ENCODE assay signal across 27 mouse cellular contexts in the genomic region with DNA sequence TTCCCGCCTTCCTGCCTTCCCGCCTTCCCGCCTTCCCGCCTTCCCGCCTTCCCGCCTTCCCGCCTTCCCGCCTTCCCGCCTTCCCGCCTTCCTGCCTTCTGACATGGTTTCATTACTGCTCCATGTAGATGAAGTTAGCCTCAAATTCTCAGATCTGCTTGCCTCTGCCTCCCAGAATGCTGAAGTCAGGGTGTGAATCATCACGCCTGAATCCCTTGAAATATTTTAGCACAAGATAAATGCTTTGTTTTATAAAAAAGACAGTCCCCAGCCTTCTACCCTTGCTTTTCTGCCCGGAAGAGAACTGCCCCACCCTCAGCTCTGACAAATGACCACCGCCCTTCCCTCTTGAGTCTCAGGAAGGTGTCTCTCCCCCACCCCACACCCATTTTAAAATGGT.
"Had no signal": no experiment of that assay in that cellular context is flagged by ENCODE, and none has a peak within 500 bp of the region (broad histone marks: within the 10 kb centered on the region; RNA-seq: fewer than 3 reads in every experiment).

No protein-coding gene starts in this region.

- H3K9ac ChIP-seq: heart, embryonic 12.5 days; hindbrain, embryonic 12.5 days; hindbrain, embryonic 14.5 days; intestine, embryonic 15.5 days; limb, embryonic 13.5 days; limb, embryonic 15.5 days; liver, embryonic 12.5 days; liver, embryonic 14.5 days had no signal

- DNase-seq: gastrocnemius, adult 2 months; gastrocnemius, postnatal 10 days; gastrocnemius, postnatal 25 days; heart, adult 18-20 months; heart, postnatal 10 days; heart, postnatal 4 days; kidney, adult 2 months; kidney, adult 9 months; kidney, postnatal 10 days; kidney, postnatal 25 days; kidney, postnatal 4 days; layer of hippocampus, adult 9-11 months; layer of hippocampus, postnatal 36 days; left cerebral cortex, postnatal 4 days had no signal

- H3K9me3 ChIP-seq: hindbrain, embryonic 12.5 days; intestine, embryonic 15.5 days; limb, embryonic 13.5 days; limb, embryonic 15.5 days; liver, embryonic 12.5 days had no signal

- H3K4me2 ChIP-seq: heart, embryonic 12.5 days; hindbrain, embryonic 12.5 days; hindbrain, embryonic 14.5 days; intestine, embryonic 15.5 days; limb, embryonic 13.5 days; limb, embryonic 15.5 days; liver, embryonic 12.5 days had no signal

- H3K27me3 ChIP-seq: hindbrain, embryonic 12.5 days; intestine, embryonic 15.5 days; limb, embryonic 13.5 days; limb, embryonic 15.5 days; liver, embryonic 12.5 days had no signal

- ATAC-seq: hindbrain, embryonic 16.5 days; inflammation-experienced regulatory T-cells, adult 6 months; intestine, embryonic 15.5 days; intestine, postnatal 0 days; liver, embryonic 12.5 days had no signal

- H3K27ac ChIP-seq: gastrocnemius, adult 2 months; heart, embryonic 10.5 days; hindbrain, embryonic 10.5 days; hindbrain, embryonic 12.5 days; hindbrain, embryonic 14.5 days; intestine, embryonic 15.5 days; limb, embryonic 13.5 days; limb, embryonic 15.5 days; liver, embryonic 12.5 days; liver, embryonic 14.5 days had no signal

- H3K36me3 ChIP-seq: hindbrain, embryonic 12.5 days; intestine, embryonic 15.5 days; limb, embryonic 13.5 days; limb, embryonic 15.5 days had no signal

- H3K4me1 ChIP-seq: heart, embryonic 10.5 days; heart, embryonic 12.5 days; hindbrain, embryonic 12.5 days; intestine, embryonic 15.5 days; limb, embryonic 13.5 days; limb, embryonic 15.5 days; liver, embryonic 12.5 days had no signal

- H3K4me3 ChIP-seq: gastrocnemius, adult 2 months; heart, embryonic 10.5 days; heart, embryonic 12.5 days; hindbrain, embryonic 10.5 days; hindbrain, embryonic 12.5 days; intestine, embryonic 15.5 days; limb, embryonic 13.5 days; limb, embryonic 15.5 days; liver, embryonic 12.5 days had no signal
